Mouse (Mus musculus): Measurements from ENCODE around the gene Psors1c2. TPM values are rescaled to one million over a fixed set of nuclear protein-coding genes. Genes with fewer than 3 reads are reported as not detected.

Psors1c2 gene
- total and polyA plus RNA-seq, 2 experiments from 2014 or later = 0.59 TPM; not detected in 1

DNA sequence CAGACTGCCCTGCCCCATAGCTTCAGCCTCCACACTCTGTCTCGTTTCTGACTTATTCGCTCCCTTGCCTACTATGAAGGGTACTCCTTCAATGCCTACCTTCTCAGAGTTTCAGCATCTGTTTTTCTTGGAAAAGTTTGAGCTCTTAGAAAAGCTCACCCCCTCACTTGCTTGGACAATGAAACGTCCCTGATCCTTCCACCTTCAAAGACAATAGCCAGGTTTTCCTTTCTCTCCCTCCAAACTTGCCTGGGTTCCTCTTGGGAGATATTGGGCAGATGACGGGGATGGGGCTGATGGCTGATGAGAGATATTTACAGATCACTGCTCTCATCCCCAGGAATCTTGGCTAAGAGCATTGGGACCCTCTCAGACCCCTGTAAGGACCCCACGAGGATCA is 21.3 kb downstream of the Psors1c2 start:
- TF ChIP-seq CTCF (IDR thresholded peaks at IDR 0.05; ENCODE audit: low read depth) = no peak
- Histone ChIP-seq H3K36me3 (ENCODE audit: insufficient read depth, low read length) (no peaks in the 10 kb centered on the region), H3K4me2 (ENCODE audit: low read depth, low read length) (no peak overlapping the region), H3K4me3 (ENCODE audit: low read length) (no peak overlapping the region), H3K4me1 (ENCODE audit: insufficient read depth, low read length) (no peaks in the 10 kb centered on the region), H3K27ac (no peak overlapping the region), H3K9ac (replicated peaks; ENCODE audit: low read length) (no peak overlapping the region), H3K27me3 (ENCODE audit: insufficient read depth, low read length) (no peaks in the 10 kb centered on the region), H3K9me3 (ENCODE audit: low read length) (no peaks in the 10 kb centered on the region)
- WGBS = 76% methylated on average over 5 of the region's 5 CpGs
- ATAC-seq (no peak), DNase-seq (ENCODE audit: low spot score) (no peak)

DNA sequence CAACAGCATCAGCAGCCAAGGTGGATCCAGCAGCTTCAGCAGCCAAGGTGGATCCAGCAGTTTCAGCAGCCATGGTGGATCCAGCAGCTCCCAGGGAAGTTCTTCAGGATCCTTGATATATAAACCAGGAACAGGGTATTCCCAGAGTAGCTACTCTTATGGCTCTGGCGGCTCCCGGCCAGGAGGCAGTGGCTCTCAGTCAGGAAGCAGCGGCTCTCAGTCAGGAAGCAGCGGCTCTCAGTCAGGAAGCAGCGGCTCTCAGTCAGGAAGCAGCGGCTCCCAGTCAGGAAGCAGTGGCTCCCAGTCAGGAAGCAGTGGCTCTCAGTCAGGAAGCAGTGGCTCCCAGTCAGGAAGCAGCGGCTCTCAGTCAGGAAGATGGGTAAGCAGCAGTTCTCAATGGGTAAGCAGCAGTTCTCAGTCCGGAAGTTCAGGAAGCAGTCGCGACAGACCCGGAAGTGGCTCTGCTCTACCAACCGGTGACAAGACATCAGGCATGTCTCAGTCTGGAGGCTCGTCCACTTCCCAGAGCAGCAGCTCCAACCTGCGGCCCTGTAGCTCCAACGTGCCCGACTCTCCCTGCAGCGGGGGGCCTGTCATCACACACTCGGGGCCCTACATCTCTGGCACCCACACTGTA is 21.9 kb downstream of the Psors1c2 start:
- no peak for ATAC-seq

DNA sequence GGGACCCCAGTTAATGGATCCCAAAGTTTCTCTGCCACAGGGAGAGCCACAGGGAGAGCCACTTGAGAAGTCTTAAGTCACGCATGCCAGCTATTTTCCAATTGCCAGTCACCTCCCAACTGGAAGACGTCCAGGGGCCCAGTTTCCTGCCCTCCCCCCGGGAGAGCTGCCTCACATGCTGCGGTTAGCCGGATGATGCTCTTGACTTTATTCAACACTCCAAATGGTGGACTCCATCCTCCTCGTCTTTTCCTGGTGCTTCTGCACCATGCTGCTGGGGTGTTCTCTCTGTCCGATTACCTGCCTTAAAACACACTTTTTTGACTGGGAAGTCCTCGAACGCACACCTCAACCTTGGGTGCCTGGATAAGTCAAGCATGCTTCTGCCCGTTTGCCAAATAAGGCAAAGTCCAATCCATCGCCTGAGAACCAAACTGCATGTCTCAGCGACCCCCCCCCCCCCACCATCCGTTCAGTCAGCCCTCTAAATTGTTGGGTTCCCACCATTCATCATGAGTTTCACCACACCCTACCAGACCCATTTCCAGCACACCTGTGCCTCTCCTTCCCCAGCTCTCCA is 23.3 kb downstream of the Psors1c2 start:
- Histone ChIP-seq H3K27me3 (ENCODE audit: insufficient read depth, low read length) (no peaks in the 10 kb centered on the region), H3K9ac (replicated peaks; ENCODE audit: low read length) (no peak overlapping the region), H3K9me3 (ENCODE audit: low read length) (no peaks in the 10 kb centered on the region), H3K36me3 (ENCODE audit: insufficient read depth, low read length) (no peaks in the 10 kb centered on the region), H3K4me1 (ENCODE audit: insufficient read depth, low read length) (no peaks in the 10 kb centered on the region), H3K4me2 (ENCODE audit: low read depth, low read length) (no peak overlapping the region), H3K4me3 (ENCODE audit: low read length) (no peak overlapping the region), H3K27ac (no peak overlapping the region)
- 88% methylated on average over 13 of the region's 13 CpGs for WGBS
- TF ChIP-seq CTCF (IDR thresholded peaks at IDR 0.05; ENCODE audit: low read depth) = no peak
- DNase-seq (ENCODE audit: low spot score) = no peak
- ATAC-seq = no peak

More for the DNA sequence above, 21.9 kb downstream of the Psors1c2 start:
- no peak for TF ChIP-seq CTCF (IDR thresholded peaks at IDR 0.05; ENCODE audit: low read depth)
- WGBS = 92% methylated on average over 18 of the region's 18 CpGs
- Histone ChIP-seq H3K4me1 (ENCODE audit: insufficient read depth, low read length) (no peaks in the 10 kb centered on the region), H3K9me3 (ENCODE audit: low read length) (no peaks in the 10 kb centered on the region), H3K9ac (replicated peaks; ENCODE audit: low read length) (no peak overlapping the region), H3K27me3 (ENCODE audit: insufficient read depth, low read length) (no peaks in the 10 kb centered on the region), H3K4me3 (ENCODE audit: low read length) (no peak overlapping the region), H3K36me3 (ENCODE audit: insufficient read depth, low read length) (no peaks in the 10 kb centered on the region), H3K27ac (no peak overlapping the region), H3K4me2 (ENCODE audit: low read depth, low read length) (no peak overlapping the region)
- DNase-seq (ENCODE audit: low spot score) = no peak

DNA sequence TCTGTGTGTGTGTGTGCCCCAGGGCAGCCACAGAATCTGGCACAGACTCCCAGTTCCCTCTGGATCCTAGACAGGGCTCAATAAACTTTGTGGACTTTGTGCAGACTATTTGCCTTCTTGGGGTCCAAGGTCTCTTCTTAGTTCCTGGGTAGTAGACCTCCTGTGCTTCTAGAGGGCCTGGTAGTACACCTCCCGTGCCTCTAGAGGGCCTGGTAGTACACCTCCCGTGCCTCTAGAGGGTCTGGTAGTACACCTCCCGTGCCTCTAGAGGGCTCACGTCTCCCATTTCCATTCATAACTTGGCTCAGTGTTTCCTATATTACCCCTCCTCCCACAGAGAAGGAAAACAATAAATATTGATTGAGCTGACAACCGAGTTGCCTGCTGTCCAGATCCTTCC is 23.8 kb downstream of the Psors1c2 start:
- Histone ChIP-seq H3K27me3 (ENCODE audit: insufficient read depth, low read length) (no peaks in the 10 kb centered on the region), H3K36me3 (ENCODE audit: insufficient read depth, low read length) (no peaks in the 10 kb centered on the region), H3K4me3 (ENCODE audit: low read length) (no peak overlapping the region), H3K9ac (replicated peaks; ENCODE audit: low read length) (no peak overlapping the region), H3K4me1 (ENCODE audit: insufficient read depth, low read length) (no peaks in the 10 kb centered on the region), H3K9me3 (ENCODE audit: low read length) (no peaks in the 10 kb centered on the region), H3K4me2 (ENCODE audit: low read depth, low read length) (no peak overlapping the region), H3K27ac (no peak overlapping the region)
- 25% methylated on average over 5 of the region's 5 CpGs for WGBS
- DNase-seq (ENCODE audit: low spot score) = peak; percentile 75
- ATAC-seq = peak; percentile 43; the same call in 1 of the 2 replicates
- peak; percentile 89 for TF ChIP-seq CTCF (IDR thresholded peaks at IDR 0.05; ENCODE audit: low read depth)

GRCm38 (mm10) chr17:35557351-35557750 is 24.4 kb downstream of the Psors1c2 start:
- WGBS = 70% methylated on average over 9 of the region's 9 CpGs
- H3K4me2 ChIP-seq (ENCODE audit: low read depth, low read length) = no peak overlapping the region
- H3K36me3 ChIP-seq (ENCODE audit: insufficient read depth, low read length) = no peaks in the 10 kb centered on the region
- no peak overlapping the region for H3K27ac ChIP-seq
- no peaks in the 10 kb centered on the region for H3K4me1 ChIP-seq (ENCODE audit: insufficient read depth, low read length)
- H3K27me3 ChIP-seq (ENCODE audit: insufficient read depth, low read length) = no peaks in the 10 kb centered on the region
- 0 out of 2 replicates have a peak, but pooled peaks have one; percentile 28 for ATAC-seq
- H3K4me3 ChIP-seq (ENCODE audit: low read length) = no peak overlapping the region
- no peak for TF ChIP-seq CTCF (IDR thresholded peaks at IDR 0.05; ENCODE audit: low read depth)
- H3K9ac ChIP-seq (replicated peaks; ENCODE audit: low read length) = no peak overlapping the region
- DNase-seq (ENCODE audit: low spot score) = no peak
- no peaks in the 10 kb centered on the region for H3K9me3 ChIP-seq (ENCODE audit: low read length)

- Histone ChIP-seq H3K4me3 (ENCODE audit: low read length) (no peak overlapping the region), H3K9me3 (ENCODE audit: low read length) (no peaks in the 10 kb centered on the region), H3K36me3 (ENCODE audit: insufficient read depth, low read length) (no peaks in the 10 kb centered on the region), H3K27me3 (ENCODE audit: insufficient read depth, low read length) (no peaks in the 10 kb centered on the region), H3K4me2 (ENCODE audit: low read depth, low read length) (no peak overlapping the region), H3K27ac (no peak overlapping the region), H3K9ac (replicated peaks; ENCODE audit: low read length) (no peak overlapping the region), H3K4me1 (ENCODE audit: insufficient read depth, low read length) (no peaks in the 10 kb centered on the region)
- ATAC-seq (no peak), DNase-seq (ENCODE audit: low spot score) (no peak)
- TF ChIP-seq CTCF (IDR thresholded peaks at IDR 0.05; ENCODE audit: low read depth) = no peak
- WGBS = 57% methylated on average over 8 of the region's 8 CpGs
These were observed 25.2 kb downstream of the Psors1c2 start for GRCm38 (mm10) chr17:35558216-35558615.

DNA sequence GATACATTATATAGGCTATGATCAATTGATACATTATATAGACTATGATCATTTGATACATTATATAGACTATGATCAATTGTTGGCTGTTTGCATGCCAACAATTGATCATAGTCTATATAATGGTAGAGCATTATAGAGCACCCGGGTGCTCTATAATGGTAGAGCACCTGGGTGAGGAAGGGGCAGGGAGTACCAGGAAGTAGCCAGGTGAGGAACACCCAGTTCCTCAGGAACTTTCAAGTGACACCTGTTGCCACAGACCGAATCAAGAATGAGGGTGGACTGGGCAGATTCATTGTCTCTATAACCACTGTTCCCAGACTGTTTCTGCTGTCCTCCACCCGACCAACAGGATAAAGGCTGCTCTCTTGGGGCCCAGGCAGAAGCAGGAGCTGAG is 34.1 kb downstream of the Psors1c2 start, which contains the start of gene 2300002M23Rik:
TSS of gene 2300002M23Rik (plus strand) at position 301 of the 400 bp plus-strand sequence.
- Histone ChIP-seq H3K4me1 (ENCODE audit: insufficient read depth, low read length) (no peaks in the 10 kb centered on the region), H3K4me3 (ENCODE audit: low read length) (no peak within 1 kb of the TSS), H3K9ac (replicated peaks; ENCODE audit: low read length) (no peak within 1 kb of the TSS), H3K27me3 (ENCODE audit: insufficient read depth, low read length) (no peaks in the 10 kb centered on the region), H3K36me3 (ENCODE audit: insufficient read depth, low read length) (no peaks in the 10 kb centered on the region), H3K27ac (no peak within 1 kb of the TSS), H3K4me2 (ENCODE audit: low read depth, low read length) (no peak within 1 kb of the TSS), H3K9me3 (ENCODE audit: low read length) (no peaks in the 10 kb centered on the region)
- WGBS = 54% methylated on average over 3 of the region's 3 CpGs
- DNase-seq (ENCODE audit: low spot score) (no peak), ATAC-seq (no peak)
- no peak for TF ChIP-seq CTCF (IDR thresholded peaks at IDR 0.05; ENCODE audit: low read depth)

Measured in hindbrain, postnatal 0 days (tissue).